Mouse (Mus musculus) naive thymus-derived CD4-positive, alpha-beta T cell, adult 5 months (primary cell): ENCODE measurements around the gene Fam181a. TPM values are rescaled to one million over a fixed set of nuclear protein-coding genes. Genes with fewer than 3 reads are reported as not detected.

Experiments used
- polyA plus RNA-seq: library from polyadenylated mRNA; unstranded; fragments of 100-300 nt; shearing (Covaris generic); gene quantifications from one replicate; pipeline ENCODE4 v1.2.1, GENCODE M21; 2017

The Fam181a gene
- not detected for polyA plus RNA-seq

DNA sequence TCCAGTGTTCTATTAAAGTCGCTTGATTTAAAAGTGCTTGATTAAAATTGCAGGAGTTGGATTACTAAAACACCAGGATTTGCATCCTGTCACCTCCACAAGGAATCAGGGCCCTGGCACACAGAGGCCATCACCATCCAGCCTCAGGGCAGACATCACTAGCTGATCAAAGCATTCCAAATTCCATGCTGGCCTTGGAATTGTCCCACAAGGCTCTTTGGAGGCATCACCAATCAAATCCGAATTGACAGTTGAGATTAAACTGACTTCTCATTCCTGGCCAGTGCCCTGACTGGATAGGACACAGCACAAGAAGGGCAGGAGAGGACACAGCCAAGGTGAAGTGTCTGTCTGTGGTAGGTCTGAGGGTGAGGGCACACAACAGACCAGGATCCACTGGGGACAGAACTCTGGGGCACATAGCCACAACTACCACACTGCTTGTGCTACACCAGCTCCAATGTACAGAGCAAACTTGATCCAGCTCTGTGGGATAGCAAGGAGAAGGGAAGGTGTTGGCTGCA, at the start of gene Fam181a:
TSS of gene Fam181a (plus strand) at position 232 of the 524 bp plus-strand sequence.

DNA sequence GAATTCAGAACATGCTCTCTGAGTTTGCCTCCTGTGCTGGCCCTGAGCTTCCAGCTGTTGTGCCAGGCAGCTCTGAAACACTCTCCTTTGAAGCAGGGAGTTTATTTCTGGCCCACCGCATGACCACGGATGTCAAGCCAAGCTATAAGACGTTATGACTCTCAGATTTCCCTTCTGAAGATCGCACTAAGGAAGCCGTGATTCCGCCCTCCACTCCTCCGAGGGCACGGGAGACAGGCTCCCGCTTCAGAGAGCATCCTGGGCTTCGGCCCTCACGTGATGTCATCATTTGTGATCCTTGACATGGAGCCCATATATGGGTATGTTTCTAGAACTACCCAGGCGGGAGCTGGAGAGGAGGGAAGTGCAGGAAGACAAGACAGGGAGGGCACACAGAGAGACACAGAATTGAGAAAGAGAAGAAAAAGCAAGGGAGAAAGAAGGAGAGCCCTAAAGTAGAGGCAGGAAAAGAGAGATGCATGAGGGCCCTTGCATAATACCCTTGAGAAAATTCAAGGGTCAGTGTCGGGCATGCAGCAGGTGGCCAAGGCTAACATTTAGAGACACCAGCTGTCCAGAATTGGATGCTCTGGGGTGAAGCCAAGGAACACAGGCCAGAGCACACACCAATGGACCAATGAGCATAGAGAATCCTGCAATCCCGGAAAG, 45.1 kb downstream of the Fam181a start, which contains the start of gene Asb2:
TSS of gene Asb2 (minus strand) at position 256 of the 669 bp plus-strand sequence.

Other genes with a start within 250 kb of the Fam181a start
- not detected for gene Prima1, start 68.8 kb upstream of the Fam181a start, polyA plus RNA-seq
- not detected for gene Asb2, start 45.0 kb downstream of the Fam181a start, polyA plus RNA-seq
- gene Otub2, start 77.7 kb downstream of the Fam181a start, polyA plus RNA-seq = 1.3 TPM
- gene 9330161L09Rik, start 96.8 kb downstream of the Fam181a start, polyA plus RNA-seq = 0.95 TPM
- 182 TPM for gene Ddx24, start 114.9 kb downstream of the Fam181a start, polyA plus RNA-seq
- 215 TPM for gene Ifi27, start 123.2 kb downstream of the Fam181a start, polyA plus RNA-seq
- 200 TPM for gene Ifi27l2a, start 132.7 kb downstream of the Fam181a start, polyA plus RNA-seq
- gene Ifi27l2b, start 146.2 kb downstream of the Fam181a start, polyA plus RNA-seq = not detected
- not detected for gene Ppp4r4, start 221.3 kb downstream of the Fam181a start, polyA plus RNA-seq